9 mouse cellular contexts compared by ENCODE assay signal in genomic region chr2:60923111-60923510, GRCm38 (mm10). TPM values are rescaled to one million over a fixed set of nuclear protein-coding genes. Genes with fewer than 3 reads are reported as not detected.
DNase-seq lines count a peak whose midpoint lies in the region; ATAC-seq and TF ChIP-seq lines count a peak whose summit lies in the region.
"Had no signal": no experiment of that assay in that cellular context is flagged by ENCODE, and none has a peak within 500 bp of the region (broad histone marks: within the 10 kb centered on the region; RNA-seq: fewer than 3 reads in every experiment).

No protein-coding gene starts in this region.

- H3K4me3 ChIP-seq in kidney, adult 2 months (ENCODE audit: insufficient read depth, low read depth, low read length), result no peak overlapping the region
- H3K4me3 ChIP-seq in C2C12 (ENCODE audit: insufficient read depth, poor library complexity, severe bottlenecking), result no peak overlapping the region
- no peak overlapping the region for H3K4me3 ChIP-seq in limb, embryonic 10.5 days
- no peak overlapping the region for H3K4me3 ChIP-seq in forebrain, embryonic 15.5 days

- no peak for ATAC-seq in forebrain, embryonic 15.5 days (replicated peaks)

- peaks cover 14% of the 10 kb centered on the region for H3K4me1 ChIP-seq in kidney, adult 2 months (ENCODE audit: control insufficient read depth, insufficient read depth, low read length)
- peaks cover 43% of the 10 kb centered on the region for H3K4me1 ChIP-seq in limb, embryonic 10.5 days
- peaks cover 4% of the 10 kb centered on the region; the same call in 1 of the 2 replicates for H3K4me1 ChIP-seq in forebrain, embryonic 15.5 days

- H3K9ac ChIP-seq in forebrain, embryonic 15.5 days (replicated peaks), result no peak overlapping the region

- DNase-seq in kidney, adult 2 months, result no peak
- DNase-seq in kidney, adult 8-10 months, result no peak
- DNase-seq in embryo, embryonic 11 days, result peak; percentile 55
- DNase-seq in limb, embryonic 10.5 days (ENCODE audit: low spot score), result no peak
- DNase-seq in adrenal gland, adult 2 months, result no peak
- DNase-seq in gastrocnemius, postnatal 14 days, result no peak
- DNase-seq: cerebellum, adult 11 months had no signal

- H3K79me3 ChIP-seq in C2C12 (ENCODE audit: low read depth), result no peaks in the 10 kb centered on the region

- H3K36me3 ChIP-seq in kidney, adult 2 months (ENCODE audit: control insufficient read depth, insufficient read depth, low read length), result no peaks in the 10 kb centered on the region
- no peaks in the 10 kb centered on the region for H3K36me3 ChIP-seq in C2C12 (ENCODE audit: control insufficient read depth, insufficient read depth)
- H3K36me3 ChIP-seq in limb, embryonic 10.5 days, result no peaks in the 10 kb centered on the region
- H3K36me3 ChIP-seq in forebrain, embryonic 15.5 days, result no peaks in the 10 kb centered on the region

- H3K27ac ChIP-seq in kidney, adult 2 months (ENCODE audit: insufficient read depth, low read depth, low read length), result peak overlapping the region; percentile 54
- H3K27ac ChIP-seq in limb, embryonic 10.5 days, result peak overlapping the region; percentile 44; the same call in 1 of the 2 replicates
- H3K27ac ChIP-seq in forebrain, embryonic 15.5 days (replicated peaks), result no peak overlapping the region

- no peak for TF ChIP-seq POLR2A in kidney, adult 2 months (IDR thresholded peaks at IDR 0.05; ENCODE audit: low read depth, low read length)

- H3ac ChIP-seq in C2C12 (ENCODE audit: control insufficient read depth, insufficient read length, low read depth), result no peak overlapping the region

- no peak overlapping the region for H3K4me2 ChIP-seq in forebrain, embryonic 15.5 days (replicated peaks)

- intact Hi-C loops in gastrocnemius, postnatal 14 days (cut with DNase I; ENCODE audit: low total_unique reads), result no loop called here

- peaks cover 56% of the 10 kb centered on the region for H3K79me2 ChIP-seq in C2C12 (ENCODE audit: control insufficient read depth, insufficient read depth)

- H3K27me3 ChIP-seq in kidney, adult 2 months (replicated peaks; ENCODE audit: control insufficient read depth, insufficient read depth, low read length), result no peaks in the 10 kb centered on the region
- H3K27me3 ChIP-seq in C2C12 (ENCODE audit: control insufficient read depth, insufficient read depth, insufficient read length), result no peaks in the 10 kb centered on the region
- H3K27me3 ChIP-seq in limb, embryonic 10.5 days (ENCODE audit: low read depth, poor library complexity, severe bottlenecking), result no peaks in the 10 kb centered on the region
- H3K27me3 ChIP-seq in forebrain, embryonic 15.5 days, result no peaks in the 10 kb centered on the region

- no peaks in the 10 kb centered on the region for H3K9me3 ChIP-seq in limb, embryonic 10.5 days (replicated peaks)
- no peaks in the 10 kb centered on the region for H3K9me3 ChIP-seq in forebrain, embryonic 15.5 days

- TF ChIP-seq CTCF in kidney, adult 2 months (conservative IDR thresholded peaks at IDR 0.05; ENCODE audit: insufficient read depth, insufficient read length, low read depth, low read length), result no peak
- no peak for TF ChIP-seq CTCF in C2C12 (IDR thresholded peaks at IDR 0.05; ENCODE audit: control insufficient read depth, insufficient read depth, insufficient read length)

- WGBS in kidney, adult 2 months, result 44% methylated on average over 6 of the region's 6 CpGs
- WGBS in limb, embryonic 10.5 days, result 60% methylated on average over 6 of the region's 6 CpGs
- WGBS in forebrain, embryonic 15.5 days, result 86% methylated on average over 6 of the region's 6 CpGs

TF ChIP-seq in C2C12, 6 proteins besides CTCF, POLR2A, EP300 and RAD21:
- peak; percentile 45 for TF ChIP-seq MAX (IDR thresholded peaks at IDR 0.05)
- no peak for TF ChIP-seq USF1 (IDR thresholded peaks at IDR 0.05; ENCODE audit: low read depth)

RNA-seq across cellular contexts. Expression of gene Rbms1, which starts 39.9 kb away (rescaled TPM):
- polyA plus RNA-seq in kidney, adult 2 months (2012; rRNA removed), result 73.8 and 88.4 TPM in 2 replicates
- 42.9 TPM for polyA plus RNA-seq in C2C12 (2012; fragmentation: generic; extraction: Trizol)
- 118 and 124 TPM in 2 replicates for polyA plus RNA-seq in limb, embryonic 10.5 days (2016; fragmentation: Nextera tagmentation; extraction: Ambion mirVana)
- polyA plus RNA-seq in forebrain, embryonic 15.5 days (2015; fragmentation: Nextera tagmentation; extraction: Ambion mirVana), result 22.1 and 24.1 TPM in 2 replicates
- 10 to 100 TPM; 58.6 to 60.1 TPM for total RNA-seq in adrenal gland, adult 2 months (2021)
- 118 and 119 TPM in 2 replicates for polyA plus RNA-seq in adrenal gland, adult 2 months (2012; rRNA removed)
- 10 to 100 TPM; 29.0 to 34.5 TPM for total RNA-seq in gastrocnemius, postnatal 14 days (2021)
